Mouse (Mus musculus): ENCODE results near the gene Ppp2r5a. TPM values are rescaled to one million over a fixed set of nuclear protein-coding genes. Genes with fewer than 3 reads are reported as not detected.
A peak's percentile ranks its signal among the peaks of the same experiment; 100 is the strongest.

The Ppp2r5a gene
- polyA plus RNA-seq, 1 experiment from 2014 or later: 18.4 TPM

- H3K4me2 ChIP-seq: peak overlapping the region; percentile 71
- ATAC-seq (ENCODE audit: insufficient read depth): peak; percentile 86
- H3K27ac ChIP-seq (replicated peaks): peak overlapping the region; percentile 66; the same call in 1 of the 2 replicates
- H3K27me3 ChIP-seq: peaks cover 5% of the 10 kb centered on the region; the same call in 1 of the 2 replicates
- H3K9me3 ChIP-seq (replicated peaks): no peaks in the 10 kb centered on the region
- H3K9ac ChIP-seq: peak overlapping the region; percentile 66
- H3K4me1 ChIP-seq (replicated peaks): peaks cover 20% of the 10 kb centered on the region
- H3K36me3 ChIP-seq (replicated peaks): no peaks in the 10 kb centered on the region
- peak overlapping the region; percentile 72 for H3K4me3 ChIP-seq (replicated peaks)
- under 1% methylated on average over 14 of the region's 14 CpGs for WGBS (ENCODE audit: insufficient replicate concordance)
Measured at GRCm38 (mm10) chr1:191312513-191312941, 90.5 kb downstream of the Ppp2r5a start.

GRCm38 (mm10) chr1:191311296-191311898, 91.7 kb downstream of the Ppp2r5a start:
- no peak overlapping the region for H3K9ac ChIP-seq
- WGBS (ENCODE audit: insufficient replicate concordance): 64% methylated on average over 4 of the region's 4 CpGs
- H3K27me3 ChIP-seq: peaks cover 1% of the 10 kb centered on the region; the same call in 1 of the 2 replicates
- no peak for ATAC-seq (ENCODE audit: insufficient read depth)
- H3K4me1 ChIP-seq (replicated peaks): peaks cover 9% of the 10 kb centered on the region
- no peaks in the 10 kb centered on the region for H3K36me3 ChIP-seq (replicated peaks)
- H3K9me3 ChIP-seq (replicated peaks): no peaks in the 10 kb centered on the region
- H3K27ac ChIP-seq (replicated peaks): no peak overlapping the region
- H3K4me3 ChIP-seq (replicated peaks): no peak overlapping the region
- no peak overlapping the region for H3K4me2 ChIP-seq

GRCm38 (mm10) chr1:191307766-191308455, 95.2 kb downstream of the Ppp2r5a start:
- Histone ChIP-seq H3K4me3 (replicated peaks) (no peak overlapping the region), H3K27me3 (no peaks in the 10 kb centered on the region), H3K4me1 (replicated peaks) (peaks cover 3% of the 10 kb centered on the region), H3K4me2 (no peak overlapping the region), H3K27ac (replicated peaks) (no peak overlapping the region), H3K9ac (no peak overlapping the region), H3K9me3 (replicated peaks) (no peaks in the 10 kb centered on the region), H3K36me3 (replicated peaks) (no peaks in the 10 kb centered on the region)
- no peak for ATAC-seq (ENCODE audit: insufficient read depth)
- WGBS (ENCODE audit: insufficient replicate concordance): 72% methylated on average over 9 of the region's 9 CpGs

- Histone ChIP-seq H3K4me1 (replicated peaks) (no peaks in the 10 kb centered on the region), H3K9me3 (replicated peaks) (no peaks in the 10 kb centered on the region), H3K27me3 (no peaks in the 10 kb centered on the region), H3K27ac (replicated peaks) (no peak overlapping the region), H3K36me3 (replicated peaks) (no peaks in the 10 kb centered on the region), H3K4me2 (no peak overlapping the region), H3K4me3 (replicated peaks) (no peak overlapping the region), H3K9ac (no peak overlapping the region)
- no peak for ATAC-seq (ENCODE audit: insufficient read depth)
- 82% methylated on average over 9 of the region's 9 CpGs for WGBS (ENCODE audit: insufficient replicate concordance)
Measured at GRCm38 (mm10) chr1:191306316-191306715, 96.8 kb downstream of the Ppp2r5a start.

GRCm38 (mm10) chr1:191305610-191306009, 97.5 kb downstream of the Ppp2r5a start:
- ATAC-seq (ENCODE audit: insufficient read depth): no peak
- no peak overlapping the region for H3K27ac ChIP-seq (replicated peaks)
- no peaks in the 10 kb centered on the region for H3K9me3 ChIP-seq (replicated peaks)
- H3K9ac ChIP-seq: no peak overlapping the region
- H3K4me3 ChIP-seq (replicated peaks): no peak overlapping the region
- H3K4me1 ChIP-seq (replicated peaks): no peaks in the 10 kb centered on the region
- no peaks in the 10 kb centered on the region for H3K36me3 ChIP-seq (replicated peaks)
- no peak overlapping the region for H3K4me2 ChIP-seq
- H3K27me3 ChIP-seq: no peaks in the 10 kb centered on the region
- 60% methylated on average over 7 of the region's 7 CpGs for WGBS (ENCODE audit: insufficient replicate concordance)

- H3K4me3 ChIP-seq (replicated peaks): no peak overlapping the region
- ATAC-seq (ENCODE audit: insufficient read depth): no peak
- no peaks in the 10 kb centered on the region for H3K27me3 ChIP-seq
- no peak overlapping the region for H3K9ac ChIP-seq
- H3K36me3 ChIP-seq (replicated peaks): no peaks in the 10 kb centered on the region
- WGBS (ENCODE audit: insufficient replicate concordance): 58% methylated on average over 6 of the region's 6 CpGs
- H3K4me2 ChIP-seq: no peak overlapping the region
- no peaks in the 10 kb centered on the region for H3K4me1 ChIP-seq (replicated peaks)
- no peaks in the 10 kb centered on the region for H3K9me3 ChIP-seq (replicated peaks)
- H3K27ac ChIP-seq (replicated peaks): no peak overlapping the region
Measured at GRCm38 (mm10) chr1:191304216-191304615, 98.9 kb downstream of the Ppp2r5a start.

GRCm38 (mm10) chr1:191303736-191304135, 99.3 kb downstream of the Ppp2r5a start:
- Histone ChIP-seq H3K9ac (no peak overlapping the region), H3K36me3 (replicated peaks) (no peaks in the 10 kb centered on the region), H3K4me3 (replicated peaks) (no peak overlapping the region), H3K4me2 (no peak overlapping the region), H3K27ac (replicated peaks) (no peak overlapping the region), H3K27me3 (no peaks in the 10 kb centered on the region), H3K9me3 (replicated peaks) (no peaks in the 10 kb centered on the region), H3K4me1 (replicated peaks) (no peaks in the 10 kb centered on the region)
- WGBS (ENCODE audit: insufficient replicate concordance): 58% methylated on average over 3 of the region's 3 CpGs
- no peak for ATAC-seq (ENCODE audit: insufficient read depth)

Other genes starting within 250 kb of the Ppp2r5a start
- not detected in 2 replicates for gene Fam71a, start 238.5 kb downstream of the Ppp2r5a start, polyA plus RNA-seq (2015; fragmentation: Nextera tagmentation; extraction: Ambion mirVana)
- 1.4 and 2.2 TPM in 2 replicates for gene Atf3, start 185.2 kb downstream of the Ppp2r5a start, polyA plus RNA-seq (2015; fragmentation: Nextera tagmentation; extraction: Ambion mirVana)
- 25.5 and 28.4 TPM in 2 replicates for gene Nenf, start 85.1 kb downstream of the Ppp2r5a start, polyA plus RNA-seq (2015; fragmentation: Nextera tagmentation; extraction: Ambion mirVana)
- 6.8 and 6.9 TPM in 2 replicates for gene Tmem206, start 77.4 kb downstream of the Ppp2r5a start, polyA plus RNA-seq (2015; fragmentation: Nextera tagmentation; extraction: Ambion mirVana)
- gene Dtl, start 172.3 kb upstream of the Ppp2r5a start, polyA plus RNA-seq (2015; fragmentation: Nextera tagmentation; extraction: Ambion mirVana): 27.7 and 29.5 TPM in 2 replicates
- gene Ints7, start 172.4 kb upstream of the Ppp2r5a start, polyA plus RNA-seq (2015; fragmentation: Nextera tagmentation; extraction: Ambion mirVana): 18.4 and 19.4 TPM in 2 replicates